Comparison of ENCODE assay signal across 7 mouse cellular contexts in genomic region chr2:104493951-104494800, GRCm38 (mm10). TPM values are rescaled to one million over a fixed set of nuclear protein-coding genes. Genes with fewer than 3 reads are reported as not detected.
A peak's percentile ranks its signal among the peaks of the same experiment; 100 is the strongest.
DNase-seq lines count a peak whose midpoint lies in the region; ATAC-seq lines count a peak whose summit lies in the region.

Gene Hipk3 (minus strand): TSS chr2:104494446.

- peak within 1 kb of the TSS; percentile 100 for H3K27ac ChIP-seq in limb, embryonic 10.5 days
- peak within 1 kb of the TSS; percentile 100 for H3K27ac ChIP-seq in midbrain, embryonic 13.5 days

- H3K4me1 ChIP-seq in limb, embryonic 10.5 days: peaks cover 28% of the 10 kb centered on the region
- H3K4me1 ChIP-seq in midbrain, embryonic 13.5 days (replicated peaks): peaks cover 20% of the 10 kb centered on the region

- H3K4me2 ChIP-seq in midbrain, embryonic 13.5 days (replicated peaks): peak within 1 kb of the TSS; percentile 75

- H3K9me3 ChIP-seq in limb, embryonic 10.5 days (replicated peaks): no peaks in the 10 kb centered on the region
- no peaks in the 10 kb centered on the region for H3K9me3 ChIP-seq in midbrain, embryonic 13.5 days

- WGBS in limb, embryonic 10.5 days: 4% methylated on average over 96 of the region's 98 CpGs
- under 1% methylated on average over 90 of the region's 98 CpGs for WGBS in midbrain, embryonic 13.5 days

- H3K4me3 ChIP-seq in limb, embryonic 10.5 days: peak within 1 kb of the TSS; percentile 97
- H3K4me3 ChIP-seq in midbrain, embryonic 13.5 days (replicated peaks): peak within 1 kb of the TSS; percentile 92

- peak within 1 kb of the TSS; percentile 98 for H3K9ac ChIP-seq in midbrain, embryonic 13.5 days (replicated peaks)

- 0 out of 2 replicates have a peak, but pooled peaks cover 7% of the 10 kb centered on the region for H3K27me3 ChIP-seq in limb, embryonic 10.5 days (ENCODE audit: low read depth, poor library complexity, severe bottlenecking)
- H3K27me3 ChIP-seq in midbrain, embryonic 13.5 days: 0 out of 2 replicates have a peak, but pooled peaks cover 6% of the 10 kb centered on the region

- H3K36me3 ChIP-seq in limb, embryonic 10.5 days: no peaks in the 10 kb centered on the region
- no peaks in the 10 kb centered on the region for H3K36me3 ChIP-seq in midbrain, embryonic 13.5 days

- DNase-seq in adrenal gland, adult 8-10 months: peak; percentile 78
- DNase-seq in embryo, embryonic 9.5 days (ENCODE audit: extremely low spot score): peak; percentile 80
- no peak for DNase-seq in gonadal fat pad, adult 2 months (ENCODE audit: low read depth)
- peak; percentile 80 for DNase-seq in kidney, adult 11 months
- DNase-seq in limb, embryonic 10.5 days (ENCODE audit: low spot score): peak; percentile 83
- peak; percentile 67 for DNase-seq in spleen, adult 12 weeks (ENCODE audit: low spot score)

- ATAC-seq in midbrain, embryonic 13.5 days: peak; percentile 94

RNA-seq across cellular contexts. Expression of gene Hipk3, which starts in this region (rescaled TPM):
- 100 to 1,000 TPM; 116 to 141 (median 135) TPM for total RNA-seq in adrenal gland, adult 8-10 months (2022)
- 46.9 and 53.3 TPM in 2 replicates for polyA plus RNA-seq in gonadal fat pad, adult 2 months (2012; rRNA removed)
- polyA plus RNA-seq in limb, embryonic 10.5 days (2016; fragmentation: Nextera tagmentation; extraction: Ambion mirVana): 9.8 and 10.7 TPM in 2 replicates
- polyA plus RNA-seq in midbrain, embryonic 13.5 days (2015; fragmentation: Nextera tagmentation; extraction: Ambion mirVana): 5.0 and 5.7 TPM in 2 replicates
